Mouse (Mus musculus): ENCODE measurements around the gene Znrf2. TPM values are rescaled to one million over a fixed set of nuclear protein-coding genes. Genes with fewer than 3 reads are reported as not detected.

Gene Znrf2
- 2.2 and 2.4 TPM in 2 replicates for polyA plus RNA-seq (2015; fragmentation: Nextera tagmentation; extraction: Ambion mirVana)

DNA sequence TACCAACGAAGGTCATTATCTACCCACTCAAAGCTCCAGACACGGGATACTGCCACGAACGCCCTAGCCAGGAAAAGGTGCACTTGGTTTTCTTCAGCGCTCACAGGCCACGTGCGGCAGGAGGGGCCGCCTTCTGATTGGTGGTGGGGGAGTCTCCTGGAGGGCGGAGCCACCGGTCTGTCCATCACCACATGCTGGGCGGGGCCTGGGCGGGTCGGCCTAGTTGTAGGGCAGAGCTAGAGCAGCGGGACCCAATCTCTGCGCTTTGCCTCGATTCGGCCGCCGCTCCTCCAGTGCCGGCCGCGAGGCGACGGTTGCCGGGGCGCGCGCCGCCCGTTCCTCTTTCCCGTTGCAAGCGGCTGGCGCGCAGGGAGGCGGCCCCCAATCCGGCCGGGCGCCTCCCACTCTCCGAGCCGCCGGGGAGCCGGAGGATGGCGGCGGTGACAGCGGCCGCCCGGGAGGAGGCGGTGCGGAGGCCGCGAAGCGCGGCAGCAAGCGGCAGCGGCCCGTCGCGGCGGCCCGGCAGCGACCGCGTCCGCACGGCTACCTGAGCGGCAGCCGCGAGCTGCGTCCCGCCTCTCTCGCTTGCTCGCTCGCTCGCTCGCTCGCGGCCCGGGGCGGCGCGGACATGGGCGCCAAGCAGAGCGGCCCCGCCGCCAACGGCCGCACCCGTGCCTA is at the start of gene Znrf2:
Gene Znrf2 (plus strand): TSS at position 529 of the 678 bp plus-strand sequence.
- H3K36me3 ChIP-seq: no peaks in the 10 kb centered on the region
- peak within 1 kb of the TSS; percentile 97 for H3K27ac ChIP-seq (replicated peaks)
- peak; percentile 98 for ATAC-seq (ENCODE audit: extremely low read depth, insufficient number of reproducible peaks, low FRiP score, low TSS enrichment)
- peak within 1 kb of the TSS; percentile 98 for H3K9ac ChIP-seq
- no peaks in the 10 kb centered on the region for H3K27me3 ChIP-seq (replicated peaks)
- H3K4me2 ChIP-seq: peak within 1 kb of the TSS; percentile 89
- under 1% methylated on average over 79 of the region's 88 CpGs for WGBS
- no peaks in the 10 kb centered on the region for H3K9me3 ChIP-seq
- H3K4me1 ChIP-seq: peaks cover 44% of the 10 kb centered on the region
- peak within 1 kb of the TSS; percentile 91 for H3K4me3 ChIP-seq

- H3K4me3 ChIP-seq: no peak overlapping the region
- no peaks in the 10 kb centered on the region for H3K27me3 ChIP-seq (replicated peaks)
- no peaks in the 10 kb centered on the region for H3K36me3 ChIP-seq
- H3K4me1 ChIP-seq: peaks cover 29% of the 10 kb centered on the region
- no peak overlapping the region for H3K4me2 ChIP-seq
- 20% methylated on average over 4 of the region's 4 CpGs for WGBS
- H3K9me3 ChIP-seq: no peaks in the 10 kb centered on the region
- ATAC-seq (ENCODE audit: extremely low read depth, insufficient number of reproducible peaks, low FRiP score, low TSS enrichment): no peak
- no peak overlapping the region for H3K9ac ChIP-seq
- H3K27ac ChIP-seq (replicated peaks): no peak overlapping the region
Observed at GRCm38 (mm10) chr6:54767746-54768145, 49.0 kb upstream of the Znrf2 start.

DNA sequence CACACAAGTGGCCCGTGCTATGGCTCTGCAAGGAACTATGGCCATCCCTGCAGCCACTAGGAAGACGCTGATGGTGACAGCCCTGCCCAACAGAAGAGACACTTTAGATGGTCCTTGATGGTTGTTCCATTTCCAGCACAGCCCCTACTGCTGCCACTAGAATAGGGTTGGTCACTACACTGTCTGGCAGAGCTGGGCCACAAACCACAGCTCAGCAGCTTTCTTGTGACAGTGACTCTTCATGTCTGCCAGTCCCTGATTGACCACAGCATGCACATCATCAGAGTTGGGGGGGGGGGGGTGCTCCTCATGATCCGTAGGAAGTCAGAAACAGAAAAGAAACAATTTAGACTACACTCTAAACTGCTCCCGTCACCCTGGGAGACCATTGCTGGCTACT is 46.0 kb upstream of the Znrf2 start:
- Histone ChIP-seq H3K4me2 (peak overlapping the region; percentile 35), H3K9me3 (no peaks in the 10 kb centered on the region), H3K27ac (replicated peaks) (peak overlapping the region; percentile 66), H3K36me3 (no peaks in the 10 kb centered on the region), H3K9ac (no peak overlapping the region), H3K4me3 (no peak overlapping the region), H3K4me1 (peaks cover 29% of the 10 kb centered on the region), H3K27me3 (replicated peaks) (no peaks in the 10 kb centered on the region)
- ATAC-seq (ENCODE audit: extremely low read depth, insufficient number of reproducible peaks, low FRiP score, low TSS enrichment): no peak
- WGBS: 61% methylated on average over 4 of the region's 4 CpGs

DNA sequence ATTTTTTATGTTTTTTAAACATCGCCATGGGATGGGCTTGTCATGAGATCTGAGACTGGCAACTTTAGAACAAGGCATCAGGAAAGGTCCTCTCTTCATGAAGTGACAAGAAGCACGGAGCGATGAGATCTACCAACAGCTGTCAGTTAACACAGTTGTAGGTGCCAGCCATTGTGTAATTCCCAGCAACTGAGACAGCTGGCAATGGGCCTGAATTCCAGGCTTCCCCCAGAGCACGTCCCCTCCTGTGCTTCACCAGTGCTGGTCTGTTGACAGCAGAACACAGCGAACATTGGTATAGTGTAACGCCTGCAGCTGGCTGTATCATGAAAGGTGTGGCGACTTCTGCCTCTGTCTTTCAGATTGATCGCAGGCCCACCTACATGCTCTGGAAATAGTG is 45.5 kb upstream of the Znrf2 start:
- Histone ChIP-seq H3K4me1 (peaks cover 29% of the 10 kb centered on the region), H3K27ac (replicated peaks) (peak overlapping the region; percentile 66), H3K4me3 (no peak overlapping the region), H3K9ac (no peak overlapping the region), H3K9me3 (no peaks in the 10 kb centered on the region), H3K36me3 (no peaks in the 10 kb centered on the region), H3K4me2 (peak overlapping the region; percentile 35), H3K27me3 (replicated peaks) (no peaks in the 10 kb centered on the region)
- ATAC-seq (ENCODE audit: extremely low read depth, insufficient number of reproducible peaks, low FRiP score, low TSS enrichment): peak; percentile 70; the same call in 1 of the 2 replicates
- WGBS: 37% methylated on average over 8 of the region's 8 CpGs

- H3K36me3 ChIP-seq: no peaks in the 10 kb centered on the region
- H3K27me3 ChIP-seq (replicated peaks): no peaks in the 10 kb centered on the region
- no peak overlapping the region for H3K4me2 ChIP-seq
- WGBS: 86% methylated on average over 5 of the region's 5 CpGs
- no peak overlapping the region for H3K9ac ChIP-seq
- no peaks in the 10 kb centered on the region for H3K9me3 ChIP-seq
- H3K27ac ChIP-seq (replicated peaks): no peak overlapping the region
- peaks cover 28% of the 10 kb centered on the region for H3K4me1 ChIP-seq
- H3K4me3 ChIP-seq: no peak overlapping the region
- no peak for ATAC-seq (ENCODE audit: extremely low read depth, insufficient number of reproducible peaks, low FRiP score, low TSS enrichment)
Observed at GRCm38 (mm10) chr6:54772078-54772477, 44.6 kb upstream of the Znrf2 start.

GRCm38 (mm10) chr6:54775739-54776138 is 41.0 kb upstream of the Znrf2 start:
- Histone ChIP-seq H3K4me3 (no peak overlapping the region), H3K9ac (no peak overlapping the region), H3K36me3 (no peaks in the 10 kb centered on the region), H3K4me2 (no peak overlapping the region), H3K4me1 (peaks cover 22% of the 10 kb centered on the region), H3K27me3 (replicated peaks) (no peaks in the 10 kb centered on the region), H3K9me3 (no peaks in the 10 kb centered on the region), H3K27ac (replicated peaks) (no peak overlapping the region)
- ATAC-seq (ENCODE audit: extremely low read depth, insufficient number of reproducible peaks, low FRiP score, low TSS enrichment): no peak

GRCm38 (mm10) chr6:54777661-54778060 is 39.1 kb upstream of the Znrf2 start:
- H3K27ac ChIP-seq (replicated peaks): no peak overlapping the region
- no peaks in the 10 kb centered on the region for H3K27me3 ChIP-seq (replicated peaks)
- H3K9ac ChIP-seq: 0 out of 2 replicates have a peak overlapping the region, but pooled peaks have one; percentile 47
- H3K4me3 ChIP-seq: no peak overlapping the region
- peak overlapping the region; percentile 35 for H3K4me2 ChIP-seq
- H3K4me1 ChIP-seq: peaks cover 27% of the 10 kb centered on the region
- WGBS: 25% methylated on average over 8 of the region's 8 CpGs
- ATAC-seq (ENCODE audit: extremely low read depth, insufficient number of reproducible peaks, low FRiP score, low TSS enrichment): no peak
- H3K36me3 ChIP-seq: no peaks in the 10 kb centered on the region
- no peaks in the 10 kb centered on the region for H3K9me3 ChIP-seq

GRCm38 (mm10) chr6:54779968-54780367 is 36.7 kb upstream of the Znrf2 start:
- peaks cover 27% of the 10 kb centered on the region for H3K4me1 ChIP-seq

DNA sequence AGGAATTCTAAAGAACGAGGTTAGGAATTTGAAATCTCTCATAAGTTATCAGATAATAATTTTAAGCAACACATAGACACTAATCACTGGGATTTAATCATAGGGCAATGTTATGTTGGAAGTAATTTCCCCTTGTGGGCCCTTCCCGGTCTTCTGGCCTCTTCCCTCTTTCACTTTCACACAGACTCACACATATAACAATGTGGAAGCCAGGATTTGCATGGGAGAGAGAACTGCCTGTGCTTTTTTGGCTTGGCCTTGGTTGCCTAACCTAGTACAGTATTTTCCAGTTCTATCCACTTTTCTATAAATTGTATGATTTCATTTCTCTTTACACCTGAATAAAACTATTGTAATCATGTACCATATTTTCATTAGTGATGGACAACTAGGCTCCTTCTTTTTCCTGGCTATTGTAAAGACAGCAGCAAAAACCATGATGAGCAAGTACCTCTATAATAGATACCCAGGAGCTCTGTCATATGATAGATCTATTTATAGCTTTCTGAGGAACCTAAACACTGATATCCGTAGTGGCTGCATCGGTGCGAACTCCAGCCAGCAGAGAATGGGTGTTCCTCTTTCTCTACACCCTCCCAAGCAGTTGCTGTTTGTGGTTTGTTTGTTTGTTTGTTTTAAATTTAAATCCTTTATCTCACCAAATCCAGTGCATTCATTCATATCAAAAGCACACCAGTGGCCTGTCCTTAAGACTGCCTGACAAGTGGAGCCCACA is 36.0 kb upstream of the Znrf2 start:
- Histone ChIP-seq H3K4me3 (no peak overlapping the region), H3K9me3 (no peaks in the 10 kb centered on the region), H3K36me3 (no peaks in the 10 kb centered on the region), H3K9ac (no peak overlapping the region), H3K4me2 (no peak overlapping the region), H3K4me1 (peaks cover 27% of the 10 kb centered on the region), H3K27ac (replicated peaks) (no peak overlapping the region), H3K27me3 (replicated peaks) (no peaks in the 10 kb centered on the region)
- no peak for ATAC-seq (ENCODE audit: extremely low read depth, insufficient number of reproducible peaks, low FRiP score, low TSS enrichment)
- WGBS: 45% methylated on average over 5 of the region's 5 CpGs

More at GRCm38 (mm10) chr6:54779968-54780367, 36.7 kb upstream of the Znrf2 start:
- H3K27me3 ChIP-seq (replicated peaks): no peaks in the 10 kb centered on the region
- no peak overlapping the region for H3K4me3 ChIP-seq
- ATAC-seq (ENCODE audit: extremely low read depth, insufficient number of reproducible peaks, low FRiP score, low TSS enrichment): no peak
- 79% methylated on average over 5 of the region's 5 CpGs for WGBS
- no peaks in the 10 kb centered on the region for H3K36me3 ChIP-seq
- H3K9ac ChIP-seq: no peak overlapping the region
- H3K4me2 ChIP-seq: no peak overlapping the region
- H3K9me3 ChIP-seq: no peaks in the 10 kb centered on the region
- H3K27ac ChIP-seq (replicated peaks): no peak overlapping the region

- H3K4me3 ChIP-seq: no peak overlapping the region
- 72% methylated on average over 6 of the region's 6 CpGs for WGBS
Observed at GRCm38 (mm10) chr6:54781881-54782280, 34.8 kb upstream of the Znrf2 start.

GRCm38 (mm10) chr6:54785098-54785730 is 31.5 kb upstream of the Znrf2 start:
- H3K27me3 ChIP-seq (replicated peaks): no peaks in the 10 kb centered on the region
- 70% methylated on average over 5 of the region's 5 CpGs for WGBS
- H3K9me3 ChIP-seq: no peaks in the 10 kb centered on the region
- H3K4me1 ChIP-seq: peaks cover 31% of the 10 kb centered on the region
- H3K4me3 ChIP-seq: no peak overlapping the region
- no peak overlapping the region for H3K9ac ChIP-seq
- no peaks in the 10 kb centered on the region for H3K36me3 ChIP-seq
- no peak for ATAC-seq (ENCODE audit: extremely low read depth, insufficient number of reproducible peaks, low FRiP score, low TSS enrichment)
- no peak overlapping the region for H3K4me2 ChIP-seq
- H3K27ac ChIP-seq (replicated peaks): no peak overlapping the region

More at GRCm38 (mm10) chr6:54781881-54782280, 34.8 kb upstream of the Znrf2 start:
- peaks cover 27% of the 10 kb centered on the region for H3K4me1 ChIP-seq
- H3K9ac ChIP-seq: no peak overlapping the region
- H3K27ac ChIP-seq (replicated peaks): no peak overlapping the region
- no peaks in the 10 kb centered on the region for H3K27me3 ChIP-seq (replicated peaks)
- H3K36me3 ChIP-seq: no peaks in the 10 kb centered on the region
- no peaks in the 10 kb centered on the region for H3K9me3 ChIP-seq
- no peak for ATAC-seq (ENCODE audit: extremely low read depth, insufficient number of reproducible peaks, low FRiP score, low TSS enrichment)
- H3K4me2 ChIP-seq: no peak overlapping the region
